Mouse (Mus musculus) embryonic fibroblast, embryonic 13.5 days (primary cell): ENCODE results near the gene Klf12.

Experiments
- CTCF ChIP-seq: IDR thresholded peaks from 2 replicates; pipeline ENCODE4 v1.5.1; 2011; ENCODE audit warnings: mild to moderate bottlenecking, control low read depth, low read length, moderate library complexity, borderline replicate concordance; ENCODE audit not compliant: insufficient read depth
- POLR2A ChIP-seq: IDR thresholded peaks from 2 replicates; pipeline ENCODE4 v1.6.1; 2011; ENCODE audit warnings: low read depth, mild to moderate bottlenecking, control low read depth, low read length, moderate library complexity

- TF ChIP-seq POLR2A (no peak), CTCF (no peak)
Observed at GRCm38 (mm10) chr14:100314099-100314498, 29.6 kb upstream of the Klf12 start.
